Mouse (Mus musculus): Measurements from ENCODE around the gene Fbln7. TPM values are rescaled to one million over a fixed set of nuclear protein-coding genes. Genes with fewer than 3 reads are reported as not detected.

Gene Fbln7
- polyA plus RNA-seq (2015; fragmentation: Nextera tagmentation; extraction: Ambion mirVana), result 1.9 and 2.7 TPM in 2 replicates

DNA sequence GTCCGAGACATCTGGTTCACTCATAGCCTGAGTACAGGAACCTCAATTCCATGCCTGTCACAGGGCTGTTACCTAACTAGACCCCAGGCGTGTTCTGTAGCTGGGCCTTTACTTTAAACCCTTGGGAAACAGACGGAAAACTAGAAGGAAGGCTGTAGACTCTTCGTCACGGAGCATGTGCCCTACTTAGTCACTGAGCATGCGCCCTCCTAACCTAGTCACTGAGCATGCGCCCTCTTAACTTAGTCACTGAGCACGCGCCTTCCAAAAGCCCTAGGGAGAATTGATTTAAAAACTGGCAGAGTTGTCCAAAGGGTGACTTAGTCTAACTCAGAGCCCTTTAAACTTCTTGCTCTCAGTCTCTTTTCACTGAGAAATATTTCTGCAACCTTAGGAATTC, at the start of gene Fbln7:
Gene Fbln7, plus strand, starts transcription at position 346 of the 400 bp plus-strand sequence.
- Histone ChIP-seq H3K9me3 (no peaks in the 10 kb centered on the region), H3K27me3 (peaks cover 26% of the 10 kb centered on the region), H3K4me3 (peak within 1 kb of the TSS; percentile 48), H3K4me1 (replicated peaks) (peaks cover 10% of the 10 kb centered on the region), H3K36me3 (no peaks in the 10 kb centered on the region), H3K27ac (replicated peaks) (no peak within 1 kb of the TSS), H3K9ac (peak within 1 kb of the TSS; percentile 66), H3K4me2 (peak within 1 kb of the TSS; percentile 92)
- 89% methylated on average over 9 of the region's 9 CpGs for WGBS
- no peak for ATAC-seq (ENCODE audit: low read depth)

DNA sequence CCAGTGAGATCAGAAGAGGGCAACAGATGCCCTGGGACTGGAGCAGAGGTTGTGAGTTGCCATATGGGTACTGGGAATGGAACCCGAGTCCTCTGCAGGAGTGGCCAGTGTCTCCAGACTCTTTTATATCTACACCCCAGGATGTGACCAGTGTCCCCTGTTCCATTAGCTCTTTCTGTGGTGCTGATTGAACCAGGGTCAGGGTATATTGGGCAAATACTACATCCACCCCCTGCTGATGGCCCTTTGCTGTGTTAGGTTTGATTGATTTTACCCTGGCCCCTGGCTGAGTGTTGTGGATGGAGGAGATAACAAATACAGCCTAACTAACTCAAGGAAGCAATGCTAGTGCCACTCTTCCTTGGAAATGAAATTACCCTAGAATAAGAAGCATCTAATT, 46.5 kb upstream of the Fbln7 start:
- H3K4me2 ChIP-seq, result no peak overlapping the region
- H3K27ac ChIP-seq (replicated peaks), result no peak overlapping the region
- no peaks in the 10 kb centered on the region for H3K36me3 ChIP-seq
- H3K27me3 ChIP-seq, result no peaks in the 10 kb centered on the region
- ATAC-seq (ENCODE audit: low read depth), result no peak
- H3K9me3 ChIP-seq, result no peaks in the 10 kb centered on the region
- H3K9ac ChIP-seq, result no peak overlapping the region
- peaks cover 28% of the 10 kb centered on the region for H3K4me1 ChIP-seq (replicated peaks)
- no peak overlapping the region for H3K4me3 ChIP-seq
- WGBS, result 56% methylated on average over 1 of the region's 1 CpGs

DNA sequence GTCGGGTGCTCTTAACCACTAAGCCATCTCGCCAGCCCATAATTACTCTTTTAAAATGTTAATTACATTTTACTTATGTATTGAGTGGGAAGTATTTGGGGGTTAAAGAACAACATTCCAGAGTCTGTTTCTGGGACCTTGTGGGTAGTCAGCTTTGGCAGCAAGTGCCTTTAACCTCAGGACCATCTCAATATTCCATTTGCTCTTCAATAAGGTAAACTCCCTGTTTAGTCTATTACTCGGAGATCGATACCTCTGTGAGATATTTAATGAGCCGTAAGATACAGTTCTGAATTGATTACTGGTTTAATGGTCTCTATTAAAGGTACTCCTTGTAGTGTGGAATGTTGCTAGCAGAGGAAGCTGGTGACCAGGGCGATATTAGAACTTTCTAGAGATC, 45.9 kb upstream of the Fbln7 start:
- no peak for ATAC-seq (ENCODE audit: low read depth)
- 0 out of 2 replicates have a peak overlapping the region, but pooled peaks have one; percentile 13 for H3K27ac ChIP-seq (replicated peaks)
- H3K27me3 ChIP-seq, result no peaks in the 10 kb centered on the region
- H3K4me1 ChIP-seq (replicated peaks), result peaks cover 34% of the 10 kb centered on the region
- H3K9ac ChIP-seq, result no peak overlapping the region
- no peaks in the 10 kb centered on the region for H3K9me3 ChIP-seq
- H3K4me2 ChIP-seq, result peak overlapping the region; percentile 78
- peak overlapping the region; percentile 69 for H3K4me3 ChIP-seq
- 34% methylated on average over 6 of the region's 6 CpGs for WGBS
- H3K36me3 ChIP-seq, result no peaks in the 10 kb centered on the region

DNA sequence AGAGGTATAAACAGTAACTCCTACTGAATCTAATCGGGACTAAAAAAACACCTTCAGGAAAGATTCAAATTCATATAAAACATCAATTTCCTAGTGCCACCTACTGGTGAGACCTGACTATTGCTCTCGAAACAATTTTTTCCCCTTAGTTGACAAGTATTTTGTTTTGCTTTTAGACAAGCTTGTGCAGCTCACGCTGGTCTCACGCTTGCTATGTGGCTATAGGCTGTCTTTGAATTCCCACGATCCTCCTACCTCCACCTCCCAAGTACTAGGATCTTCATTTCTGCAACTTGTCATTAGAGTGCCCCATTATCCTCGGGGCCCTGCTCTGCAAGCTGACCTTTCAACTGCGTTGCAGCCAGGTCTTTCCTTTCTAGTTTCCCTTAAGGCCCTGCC, 45.4 kb upstream of the Fbln7 start:
- H3K4me1 ChIP-seq (replicated peaks), result peaks cover 35% of the 10 kb centered on the region
- H3K9ac ChIP-seq, result peak overlapping the region; percentile 59; the same call in 1 of the 2 replicates
- peak overlapping the region; percentile 69 for H3K4me3 ChIP-seq
- H3K27ac ChIP-seq (replicated peaks), result peak overlapping the region; percentile 83
- H3K36me3 ChIP-seq, result no peaks in the 10 kb centered on the region
- under 1% methylated on average over 7 of the region's 7 CpGs for WGBS
- peak overlapping the region; percentile 78 for H3K4me2 ChIP-seq
- ATAC-seq (ENCODE audit: low read depth), result peak; percentile 72
- H3K9me3 ChIP-seq, result no peaks in the 10 kb centered on the region
- no peaks in the 10 kb centered on the region for H3K27me3 ChIP-seq

DNA sequence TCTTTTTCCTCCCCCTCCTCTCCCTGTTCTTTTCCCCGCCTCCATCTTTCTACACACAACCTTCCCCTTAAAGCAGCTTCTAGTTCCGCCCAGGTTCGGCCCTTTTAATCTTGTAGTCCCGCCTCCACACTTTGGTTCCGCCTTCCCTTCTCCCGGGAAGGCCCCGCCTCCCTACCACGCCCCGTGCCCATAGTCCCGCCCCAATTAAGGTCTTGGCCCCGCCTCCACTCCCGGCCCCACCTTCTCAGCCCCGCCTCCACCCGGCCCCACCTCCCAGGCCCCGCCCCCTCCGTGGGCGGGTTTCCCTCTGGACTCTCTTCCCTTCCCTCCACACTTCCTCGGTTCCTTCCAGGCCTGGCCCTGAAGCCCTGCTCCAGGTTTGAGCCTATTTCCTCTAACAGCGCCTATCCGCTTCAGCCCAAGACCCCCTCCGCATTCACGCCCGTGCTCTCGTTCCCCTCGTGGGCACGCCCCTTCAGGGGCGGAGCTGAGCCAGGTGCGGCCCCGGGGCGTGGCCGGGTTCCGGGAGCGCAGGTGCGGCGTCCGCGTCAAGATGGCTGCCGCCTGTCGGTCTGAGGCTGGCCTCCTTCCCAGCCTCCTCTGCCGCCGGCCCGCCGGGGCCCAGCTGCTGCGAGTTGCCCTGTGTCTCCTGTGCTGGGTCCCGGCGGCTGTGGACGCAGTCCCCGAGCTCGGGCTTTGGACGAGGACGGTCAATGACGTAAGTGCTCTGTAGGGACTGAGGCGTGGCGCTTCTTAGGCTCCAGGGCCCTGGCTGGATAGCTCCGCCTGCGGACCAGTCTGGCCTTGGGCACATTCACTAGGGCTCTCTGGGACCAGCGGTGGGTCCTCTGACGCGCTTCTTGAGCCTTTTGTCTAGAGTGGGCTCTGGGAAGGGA, 44.7 kb upstream of the Fbln7 start, which contains the start of gene Tmem87b:
Gene Tmem87b, plus strand, starts transcription at position 333 of the 896 bp plus-strand sequence.
- no peaks in the 10 kb centered on the region for H3K36me3 ChIP-seq
- H3K27me3 ChIP-seq, result no peaks in the 10 kb centered on the region
- H3K4me1 ChIP-seq (replicated peaks), result peaks cover 35% of the 10 kb centered on the region
- peak within 1 kb of the TSS; percentile 69 for H3K4me3 ChIP-seq
- peak within 1 kb of the TSS; percentile 78 for H3K4me2 ChIP-seq
- under 1% methylated on average over 58 of the region's 59 CpGs for WGBS
- peak within 1 kb of the TSS; percentile 86 for H3K9ac ChIP-seq
- no peaks in the 10 kb centered on the region for H3K9me3 ChIP-seq
- peak; percentile 94 for ATAC-seq (ENCODE audit: low read depth)
- H3K27ac ChIP-seq (replicated peaks), result peak within 1 kb of the TSS; percentile 92

DNA sequence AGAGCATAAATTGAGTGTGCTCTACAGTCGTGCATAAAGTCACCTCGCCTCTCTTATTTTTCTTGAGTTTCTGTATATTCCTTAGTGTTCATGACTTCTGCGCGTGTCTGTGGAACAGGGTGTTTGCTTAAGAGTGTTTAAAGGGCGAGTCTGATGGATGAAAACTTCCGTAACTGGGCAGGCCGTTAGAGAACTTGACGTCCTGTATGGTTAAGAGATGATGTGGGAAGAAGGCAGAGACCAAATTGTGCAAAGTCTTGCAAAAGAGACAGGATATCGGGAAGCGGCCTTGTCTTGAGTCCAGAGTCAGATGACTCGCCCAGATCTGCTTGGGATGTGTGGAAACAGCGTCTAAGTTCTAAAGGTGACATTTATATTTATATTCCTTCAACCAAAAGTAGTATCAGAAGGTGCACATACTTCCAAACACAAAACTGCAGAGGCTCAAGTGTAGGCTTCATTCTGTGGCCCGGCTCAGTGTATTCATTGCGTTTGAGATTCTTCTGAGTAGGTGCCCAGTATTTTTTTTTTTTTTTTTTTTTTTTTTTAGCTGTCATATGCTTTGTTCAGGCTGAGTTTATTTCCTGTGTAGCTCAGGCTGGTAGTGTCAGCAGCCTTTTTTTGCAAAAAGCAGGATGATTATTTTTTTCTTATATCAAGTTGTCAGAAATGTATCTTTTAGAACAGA, 43.7 kb upstream of the Fbln7 start:
- no peak for ATAC-seq (ENCODE audit: low read depth)
- H3K4me1 ChIP-seq (replicated peaks), result peaks cover 35% of the 10 kb centered on the region
- 18% methylated on average over 14 of the region's 14 CpGs for WGBS
- no peaks in the 10 kb centered on the region for H3K9me3 ChIP-seq
- peak overlapping the region; percentile 78 for H3K4me2 ChIP-seq
- peak overlapping the region; percentile 86 for H3K9ac ChIP-seq
- H3K4me3 ChIP-seq, result peak overlapping the region; percentile 69
- peak overlapping the region; percentile 92 for H3K27ac ChIP-seq (replicated peaks)
- 0 out of 2 replicates have a peak, but pooled peaks cover 6% of the 10 kb centered on the region for H3K36me3 ChIP-seq
- no peaks in the 10 kb centered on the region for H3K27me3 ChIP-seq

DNA sequence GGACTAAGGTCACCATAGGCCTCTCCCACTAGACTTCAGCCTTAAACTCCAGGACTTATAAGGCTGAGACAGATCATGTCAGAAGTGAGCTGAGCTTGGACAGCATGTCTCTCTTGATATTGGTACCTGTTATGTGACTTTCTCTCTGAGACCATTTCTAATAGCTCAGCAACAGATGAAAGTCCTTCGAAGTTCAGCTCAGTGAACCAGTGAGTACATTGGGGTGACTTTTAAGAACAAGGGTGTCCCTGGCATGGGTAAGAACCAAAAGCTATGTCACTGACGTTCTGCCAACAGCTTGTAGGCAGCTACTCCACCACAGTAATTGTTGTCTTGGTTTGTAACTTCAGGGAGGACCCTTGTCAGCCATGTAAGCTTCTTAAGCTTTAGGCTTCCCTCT, 42.1 kb upstream of the Fbln7 start:
- 84% methylated on average over 2 of the region's 2 CpGs for WGBS
- ATAC-seq (ENCODE audit: low read depth), result no peak
- Histone ChIP-seq H3K27me3 (no peaks in the 10 kb centered on the region), H3K4me2 (no peak overlapping the region), H3K9me3 (no peaks in the 10 kb centered on the region), H3K27ac (replicated peaks) (no peak overlapping the region), H3K9ac (no peak overlapping the region), H3K36me3 (0 out of 2 replicates have a peak, but pooled peaks cover 10% of the 10 kb centered on the region), H3K4me3 (no peak overlapping the region), H3K4me1 (replicated peaks) (peaks cover 35% of the 10 kb centered on the region)

DNA sequence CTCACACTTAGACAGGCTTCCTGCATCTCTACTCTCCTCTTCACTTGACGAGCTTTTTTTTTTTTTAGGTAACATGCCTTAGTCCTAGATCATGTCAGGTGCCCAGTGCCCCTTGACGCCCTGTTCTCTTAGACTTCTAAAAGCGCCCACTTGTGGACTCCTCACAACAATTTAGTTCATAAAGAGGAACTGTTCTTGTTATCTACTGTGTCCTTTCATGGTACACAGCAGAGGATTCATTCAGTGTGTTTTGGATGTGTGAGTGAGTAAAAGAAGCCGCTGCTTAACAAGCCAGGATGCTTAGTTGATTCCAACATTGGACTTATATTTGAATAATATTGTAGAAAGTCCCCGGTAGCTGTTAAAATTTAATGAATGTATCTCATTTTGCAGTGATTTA, 38.9 kb upstream of the Fbln7 start:
- Histone ChIP-seq H3K9me3 (no peaks in the 10 kb centered on the region), H3K4me2 (no peak overlapping the region), H3K27ac (replicated peaks) (no peak overlapping the region), H3K9ac (no peak overlapping the region), H3K4me3 (no peak overlapping the region), H3K36me3 (peaks cover 36% of the 10 kb centered on the region), H3K4me1 (replicated peaks) (peaks cover 29% of the 10 kb centered on the region), H3K27me3 (no peaks in the 10 kb centered on the region)
- ATAC-seq (ENCODE audit: low read depth), result no peak
- WGBS, result 89% methylated on average over 5 of the region's 5 CpGs

DNA sequence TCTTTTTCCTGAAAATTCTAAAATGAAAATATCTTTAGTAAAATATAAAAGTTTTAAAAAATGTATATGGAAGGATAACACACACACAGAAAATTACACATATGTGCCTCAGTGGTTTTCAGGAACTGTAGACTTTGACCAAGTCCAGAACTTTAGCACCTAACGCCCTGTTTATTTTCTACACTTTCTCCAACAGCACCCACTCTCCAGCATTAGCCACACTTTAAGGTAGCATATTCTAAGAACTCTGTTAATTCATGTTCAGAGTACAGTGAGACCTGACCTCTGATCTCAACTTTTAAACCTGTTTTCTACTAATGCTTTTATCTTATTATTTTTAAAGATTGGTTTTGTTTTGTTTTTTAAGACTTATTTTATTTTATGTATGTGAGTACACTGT, 35.0 kb upstream of the Fbln7 start:
- H3K4me3 ChIP-seq, result no peak overlapping the region
- no peak overlapping the region for H3K27ac ChIP-seq (replicated peaks)
- H3K9me3 ChIP-seq, result no peaks in the 10 kb centered on the region
- no peak overlapping the region for H3K9ac ChIP-seq
- ATAC-seq (ENCODE audit: low read depth), result no peak
- no peaks in the 10 kb centered on the region for H3K27me3 ChIP-seq
- WGBS, result 94% methylated on average over 1 of the region's 1 CpGs
- no peaks in the 10 kb centered on the region for H3K4me1 ChIP-seq (replicated peaks)
- no peak overlapping the region for H3K4me2 ChIP-seq
- peaks cover 67% of the 10 kb centered on the region for H3K36me3 ChIP-seq

DNA sequence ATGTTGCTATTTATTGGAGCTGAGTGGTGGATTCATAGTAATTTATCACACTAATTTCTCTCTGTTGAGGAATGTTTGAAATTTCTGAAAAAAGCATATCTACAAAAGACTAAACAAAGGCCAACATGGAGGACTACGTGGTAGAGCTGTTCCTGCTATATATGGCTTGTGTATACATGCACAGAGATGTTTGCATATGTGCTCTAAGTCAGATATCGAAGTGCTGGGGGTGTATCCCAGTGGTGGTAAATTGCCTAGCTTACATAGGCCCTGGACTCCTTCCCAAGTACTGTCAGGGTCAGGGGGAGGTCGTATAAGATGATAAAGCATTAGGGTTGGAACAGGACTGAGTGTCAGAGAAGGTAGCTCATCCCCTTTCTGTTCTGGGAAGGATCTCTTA, 30.2 kb upstream of the Fbln7 start:
- no peak for ATAC-seq (ENCODE audit: low read depth)
- Histone ChIP-seq H3K9ac (no peak overlapping the region), H3K4me1 (replicated peaks) (no peaks in the 10 kb centered on the region), H3K27ac (replicated peaks) (no peak overlapping the region), H3K9me3 (no peaks in the 10 kb centered on the region), H3K27me3 (no peaks in the 10 kb centered on the region), H3K4me2 (no peak overlapping the region), H3K4me3 (no peak overlapping the region), H3K36me3 (peaks cover 87% of the 10 kb centered on the region)
- WGBS, result 88% methylated on average over 3 of the region's 3 CpGs

DNA sequence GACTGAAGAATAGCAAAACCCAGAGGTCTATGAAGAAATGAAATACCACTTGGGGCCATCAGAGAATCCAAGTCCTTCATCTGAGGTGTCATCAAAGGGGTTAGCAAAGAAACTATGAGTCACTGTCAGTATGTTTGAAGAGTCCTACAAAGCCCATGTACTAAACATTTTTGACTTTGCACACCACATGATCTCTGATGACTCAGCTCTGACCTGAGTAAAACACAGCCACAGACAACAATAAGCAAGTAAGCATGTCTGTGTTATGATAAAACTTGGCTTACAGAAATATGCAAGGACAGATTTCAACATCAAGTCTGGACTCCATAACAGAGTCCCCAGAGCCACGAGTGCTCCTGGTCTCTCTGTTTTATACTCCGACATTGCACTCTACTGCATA, 29.7 kb upstream of the Fbln7 start:
- Histone ChIP-seq H3K4me2 (no peak overlapping the region), H3K27me3 (no peaks in the 10 kb centered on the region), H3K4me1 (replicated peaks) (no peaks in the 10 kb centered on the region), H3K27ac (replicated peaks) (no peak overlapping the region), H3K9me3 (no peaks in the 10 kb centered on the region), H3K36me3 (peaks cover 87% of the 10 kb centered on the region), H3K4me3 (no peak overlapping the region), H3K9ac (no peak overlapping the region)
- no peak for ATAC-seq (ENCODE audit: low read depth)
- WGBS, result 93% methylated on average over 2 of the region's 2 CpGs

DNA sequence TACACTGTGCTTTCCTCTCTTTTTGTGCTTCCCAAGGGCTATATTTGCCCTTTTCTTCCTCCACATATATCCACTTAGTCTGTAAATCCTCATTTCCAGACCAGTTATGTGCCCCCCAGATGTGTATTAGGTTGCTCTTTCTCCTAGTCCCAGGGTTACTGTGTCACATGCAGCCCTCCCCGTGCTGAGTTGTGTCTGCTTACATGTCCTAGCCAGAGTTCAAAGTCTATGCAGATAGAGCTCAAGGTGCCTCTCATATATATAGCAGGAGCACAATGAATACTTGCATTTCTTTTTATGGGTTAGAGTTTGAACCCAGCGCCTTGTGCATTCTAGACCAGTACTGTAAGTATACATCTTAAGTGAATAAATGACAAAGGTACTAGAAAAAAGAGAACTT, 29.3 kb upstream of the Fbln7 start:
- no peak overlapping the region for H3K9ac ChIP-seq
- no peak overlapping the region for H3K27ac ChIP-seq (replicated peaks)
- no peaks in the 10 kb centered on the region for H3K9me3 ChIP-seq
- H3K36me3 ChIP-seq, result peaks cover 86% of the 10 kb centered on the region
- WGBS, result 93% methylated on average over 2 of the region's 2 CpGs
- no peak overlapping the region for H3K4me2 ChIP-seq
- H3K4me3 ChIP-seq, result no peak overlapping the region
- H3K27me3 ChIP-seq, result no peaks in the 10 kb centered on the region
- H3K4me1 ChIP-seq (replicated peaks), result no peaks in the 10 kb centered on the region
- ATAC-seq (ENCODE audit: low read depth), result no peak

Data from neural tube, embryonic 13.5 days (tissue).